Mouse (Mus musculus): ENCODE measurements at regions not wholly inside any gene's neighbourhood (a gene's known extent, or its start where the extent isn't known, plus 50 kb on each side); places are given as distances from the start of the nearest gene placed in this dataset.

DNA sequence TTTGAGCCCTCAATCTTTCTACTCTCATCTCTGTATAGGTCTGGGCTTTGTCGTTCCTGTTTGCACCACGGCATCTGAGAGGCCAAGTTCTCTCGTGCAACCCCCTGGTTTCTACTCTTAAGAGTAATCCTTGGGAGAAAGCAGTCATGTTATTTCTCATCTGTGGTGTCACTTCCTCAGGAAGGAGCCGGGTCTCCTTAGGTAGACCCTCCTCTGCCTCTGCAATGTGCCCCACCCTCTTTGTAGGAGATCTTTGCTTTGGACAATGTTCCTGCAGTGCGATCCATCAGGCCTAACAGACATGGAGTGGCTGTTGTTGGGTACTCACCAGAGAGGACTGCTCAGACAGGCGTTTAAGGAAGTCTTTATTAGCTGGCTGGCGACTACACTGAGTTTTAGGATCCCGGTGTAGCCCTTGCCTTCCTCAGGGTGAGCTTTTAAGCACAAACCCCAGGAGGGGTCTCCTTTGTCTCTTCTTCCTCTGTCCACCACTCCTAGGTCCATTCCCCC, 94.0 kb upstream of the Hmcn1 start:
- TF ChIP-seq CTCF (IDR thresholded peaks at IDR 0.05; ENCODE audit: borderline replicate concordance, extremely low read depth, insufficient read depth, insufficient read length) (no peak), POLR2A (IDR thresholded peaks at IDR 0.05; ENCODE audit: borderline replicate concordance, extremely low read depth, insufficient read depth, insufficient read length, poor library complexity, severe bottlenecking) (no peak)
